Mouse (Mus musculus) C2C12 (cell line): Measurements from ENCODE around the gene Ralgps2.

Experiments used
- CEBPB ChIP-seq: IDR thresholded peaks from one replicate; pipeline ENCODE4 v1.6.1; 2011; ENCODE audit warnings: low read depth, mild to moderate bottlenecking, control low read depth, moderate library complexity
- CTCF ChIP-seq: IDR thresholded peaks from one replicate; pipeline ENCODE4 v1.5.1; 2011; ENCODE audit not compliant: control insufficient read depth, insufficient read depth, insufficient read length
- FOSL1 ChIP-seq: IDR thresholded peaks from one replicate; pipeline ENCODE4 v1.8.0; 2011; ENCODE audit warnings: mild to moderate bottlenecking, low read length; ENCODE audit not compliant: poor library complexity, insufficient read depth, severe bottlenecking
- MAX ChIP-seq: IDR thresholded peaks from one replicate; pipeline ENCODE4 v1.6.1; 2011; ENCODE audit warnings: mild to moderate bottlenecking, control low read depth
- MYOD1 ChIP-seq: IDR thresholded peaks from one replicate; pipeline ENCODE4 v1.6.1; 2011; ENCODE audit warnings: low read depth; ENCODE audit not compliant: control insufficient read depth, insufficient read length
- USF1 ChIP-seq: IDR thresholded peaks from one replicate; pipeline ENCODE4 v1.6.1; 2011; ENCODE audit warnings: low read depth, mild to moderate bottlenecking, control low read depth, moderate library complexity

DNA sequence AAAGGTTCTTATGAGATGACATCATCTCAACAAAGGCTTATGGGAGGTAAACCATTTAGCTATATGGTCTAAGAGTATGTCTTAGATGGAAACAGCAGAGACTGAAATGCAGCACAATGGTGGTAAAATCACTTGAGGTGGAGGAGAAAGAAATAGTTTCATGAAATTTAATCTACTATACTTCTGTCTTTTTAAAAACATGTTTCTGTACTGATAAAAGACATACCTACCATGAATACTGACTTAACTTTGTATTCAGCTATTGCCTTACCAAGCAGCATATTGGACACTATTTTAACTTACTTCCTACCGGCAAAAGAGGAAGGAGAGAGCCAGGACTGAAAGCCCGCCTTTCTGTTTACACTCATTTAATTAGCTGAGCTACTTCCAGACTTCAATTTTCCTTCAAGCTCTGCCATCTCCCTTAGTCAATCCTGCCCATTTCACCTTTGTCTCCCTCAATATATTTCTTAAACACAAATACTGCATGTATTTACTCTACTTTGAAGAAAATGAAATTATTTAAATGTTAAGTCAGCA, 79.6 kb downstream of the Ralgps2 start:
- TF ChIP-seq CTCF (no peak), MYOD1 (no peak), USF1 (no peak), MAX (no peak), CEBPB (no peak), FOSL1 (no peak)
